Mouse (Mus musculus) liver, embryonic 15.5 days (tissue): ENCODE measurements around the gene Dnase1l3. TPM values are rescaled to one million over a fixed set of nuclear protein-coding genes. Genes with fewer than 3 reads are reported as not detected.
"Not testable (repeated sequence)": the region's sequence is repeated elsewhere in the genome, so short reads cannot be mapped to it uniquely, and the experiment has no call there.

Experiments used
- ATAC-seq: fragments of 200-750 bp; cut with Nextera tagmentation; 2 replicates; pipeline ENCODE4 v1.8.0; 2017; ENCODE audit warnings: moderate number of reproducible peaks, mild to moderate bottlenecking, moderate library complexity; ENCODE audit not compliant: insufficient read depth
- H3K27ac ChIP-seq: fragments of 300-500 bp; sonication (generic); replicated peaks from 2 replicates; pipeline ENCODE4 v1.5.1; 2015; ENCODE audit warnings: mild to moderate bottlenecking, inconsistent platforms
- H3K27me3 ChIP-seq: fragments of 300-500 bp; sonication (generic); 2 replicates; pipeline ENCODE4 v1.6.1; 2015; ENCODE audit warnings: mild to moderate bottlenecking, inconsistent platforms
- H3K36me3 ChIP-seq: fragments of 300-500 bp; sonication (generic); replicated peaks from 2 replicates; pipeline ENCODE4 v1.6.1; 2015; ENCODE audit warnings: moderate library complexity, mild to moderate bottlenecking, inconsistent platforms
- H3K4me1 ChIP-seq: fragments of 300-500 bp; sonication (generic); replicated peaks from 2 replicates; pipeline ENCODE4 v1.6.1; 2015; ENCODE audit warnings: inconsistent platforms
- H3K4me2 ChIP-seq: fragments of 300-500 bp; sonication (generic); 2 replicates; pipeline ENCODE4 v1.6.1; 2015; ENCODE audit warnings: moderate library complexity, mild to moderate bottlenecking, inconsistent platforms
- H3K4me3 ChIP-seq: fragments of 300-500 bp; sonication (generic); replicated peaks from 2 replicates; pipeline ENCODE4 v1.5.1; 2015; ENCODE audit warnings: mild to moderate bottlenecking, inconsistent platforms
- H3K9ac ChIP-seq: fragments of 300-500 bp; sonication (generic); 2 replicates; pipeline ENCODE4 v1.6.1; 2015; ENCODE audit warnings: moderate library complexity, mild to moderate bottlenecking, inconsistent platforms
- H3K9me3 ChIP-seq: fragments of 300-500 bp; sonication (generic); replicated peaks from 2 replicates; pipeline ENCODE4 v1.6.1; 2016; ENCODE audit warnings: inconsistent platforms
- WGBS: fragments of 180-500 bp; shearing (Covaris S2); methylation state at CpG from one replicate; pipeline ENCODE4 v1.1.7; 2015; ENCODE audit warnings: mixed read lengths; ENCODE audit not compliant: insufficient replicate concordance; 5-methylcytosine and 5-hydroxymethylcytosine counted together
- polyA plus RNA-seq: library from polyadenylated mRNA; unstranded; fragments of >200 nt; fragmentation: Nextera tagmentation; extraction: Ambion mirVana; gene quantifications from 2 replicates; pipeline ENCODE4 v1.2.1, GENCODE M21; 2015

Gene Dnase1l3
- polyA plus RNA-seq, 1 experiment from 2014 or later = 3.9 TPM

DNA sequence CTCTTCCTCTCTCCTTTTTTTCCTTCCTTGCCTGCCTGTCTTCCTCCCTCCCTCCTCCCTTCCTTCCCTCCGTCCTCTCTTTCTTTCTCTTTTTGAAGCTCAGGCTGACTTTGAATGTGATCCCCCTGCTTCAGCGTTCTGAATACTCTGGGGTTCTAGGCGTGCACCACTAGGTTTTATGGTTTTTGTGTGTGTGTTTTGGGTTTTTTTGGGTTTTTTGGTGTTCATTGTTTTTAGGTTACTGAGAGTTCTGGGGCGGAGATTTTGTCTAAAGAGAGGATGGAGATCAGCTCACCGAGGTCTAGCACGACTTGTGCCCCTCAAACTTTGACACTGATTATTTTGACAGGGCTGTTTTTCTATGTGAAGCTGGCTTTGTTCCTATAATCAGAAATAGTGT lies 17.6 kb upstream of the Dnase1l3 start:
- Histone ChIP-seq H3K9ac (no peak overlapping the region), H3K4me3 (no peak overlapping the region), H3K27ac (no peak overlapping the region), H3K36me3 (no peaks in the 10 kb centered on the region), H3K4me2 (no peak overlapping the region), H3K9me3 (no peaks in the 10 kb centered on the region), H3K27me3 (no peaks in the 10 kb centered on the region), H3K4me1 (peaks cover 19% of the 10 kb centered on the region)
- ATAC-seq = no peak
- WGBS = 61% methylated on average over 6 of the region's 6 CpGs

- no peak for ATAC-seq
- Histone ChIP-seq H3K4me1 (peaks cover 12% of the 10 kb centered on the region), H3K36me3 (no peaks in the 10 kb centered on the region), H3K27ac (no peak overlapping the region), H3K9me3 (no peaks in the 10 kb centered on the region), H3K4me2 (no peak overlapping the region), H3K9ac (no peak overlapping the region), H3K27me3 (no peaks in the 10 kb centered on the region), H3K4me3 (no peak overlapping the region)
- WGBS = 48% methylated on average over 2 of the region's 2 CpGs
Measured at GRCm38 (mm10) chr14:8011297-8011696, 16.9 kb upstream of the Dnase1l3 start.

- Histone ChIP-seq H3K27ac (no peak overlapping the region), H3K9ac (no peak overlapping the region), H3K4me3 (no peak overlapping the region), H3K4me2 (no peak overlapping the region), H3K9me3 (no peaks in the 10 kb centered on the region), H3K4me1 (peaks cover 8% of the 10 kb centered on the region), H3K36me3 (no peaks in the 10 kb centered on the region), H3K27me3 (peaks cover 15% of the 10 kb centered on the region)
- no peak for ATAC-seq
- 62% methylated on average over 10 of the region's 10 CpGs for WGBS
Measured at GRCm38 (mm10) chr14:8007923-8008322, 13.6 kb upstream of the Dnase1l3 start.

DNA sequence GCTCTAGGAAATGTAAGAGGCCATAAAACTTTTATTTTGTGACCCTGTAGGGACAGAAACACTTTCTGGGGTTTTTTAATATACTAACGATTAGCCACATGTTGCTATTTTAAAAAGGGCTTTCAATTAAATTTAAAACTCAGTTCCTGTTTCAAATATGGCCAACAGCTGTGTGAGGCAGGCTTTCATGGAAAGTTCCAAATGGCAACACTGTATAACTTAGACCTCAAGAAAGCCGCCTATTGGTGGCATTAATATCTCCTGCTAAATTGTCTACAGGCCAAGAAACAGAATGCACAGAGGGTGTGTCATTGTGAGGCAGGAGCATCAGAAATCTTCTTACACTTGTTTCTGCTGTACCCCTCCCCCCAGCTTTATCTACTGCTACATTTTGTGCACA lies 13.1 kb upstream of the Dnase1l3 start:
- Histone ChIP-seq H3K27me3 (peaks cover 19% of the 10 kb centered on the region), H3K9me3 (no peaks in the 10 kb centered on the region), H3K4me2 (no peak overlapping the region), H3K9ac (no peak overlapping the region), H3K4me3 (no peak overlapping the region), H3K36me3 (no peaks in the 10 kb centered on the region), H3K27ac (no peak overlapping the region), H3K4me1 (peaks cover 5% of the 10 kb centered on the region)
- WGBS = 54% methylated on average over 2 of the region's 2 CpGs
- ATAC-seq = no peak

- Histone ChIP-seq H3K4me1 (peaks cover 5% of the 10 kb centered on the region), H3K9ac (no peak overlapping the region), H3K4me3 (no peak overlapping the region), H3K4me2 (no peak overlapping the region), H3K9me3 (no peaks in the 10 kb centered on the region), H3K36me3 (no peaks in the 10 kb centered on the region), H3K27ac (no peak overlapping the region), H3K27me3 (peaks cover 23% of the 10 kb centered on the region)
- no peak for ATAC-seq
Measured at GRCm38 (mm10) chr14:8007084-8007483, 12.7 kb upstream of the Dnase1l3 start.

- not testable (repeated sequence) for H3K9ac ChIP-seq, H3K4me2 ChIP-seq, H3K4me3 ChIP-seq, H3K27ac ChIP-seq, H3K4me1 ChIP-seq, H3K9me3 ChIP-seq, H3K36me3 ChIP-seq, ATAC-seq
- peaks cover 32% of the 10 kb centered on the region for H3K27me3 ChIP-seq
- 51% methylated on average over 3 of the region's 3 CpGs for WGBS
Measured at GRCm38 (mm10) chr14:8006061-8006460, 11.7 kb upstream of the Dnase1l3 start.

DNA sequence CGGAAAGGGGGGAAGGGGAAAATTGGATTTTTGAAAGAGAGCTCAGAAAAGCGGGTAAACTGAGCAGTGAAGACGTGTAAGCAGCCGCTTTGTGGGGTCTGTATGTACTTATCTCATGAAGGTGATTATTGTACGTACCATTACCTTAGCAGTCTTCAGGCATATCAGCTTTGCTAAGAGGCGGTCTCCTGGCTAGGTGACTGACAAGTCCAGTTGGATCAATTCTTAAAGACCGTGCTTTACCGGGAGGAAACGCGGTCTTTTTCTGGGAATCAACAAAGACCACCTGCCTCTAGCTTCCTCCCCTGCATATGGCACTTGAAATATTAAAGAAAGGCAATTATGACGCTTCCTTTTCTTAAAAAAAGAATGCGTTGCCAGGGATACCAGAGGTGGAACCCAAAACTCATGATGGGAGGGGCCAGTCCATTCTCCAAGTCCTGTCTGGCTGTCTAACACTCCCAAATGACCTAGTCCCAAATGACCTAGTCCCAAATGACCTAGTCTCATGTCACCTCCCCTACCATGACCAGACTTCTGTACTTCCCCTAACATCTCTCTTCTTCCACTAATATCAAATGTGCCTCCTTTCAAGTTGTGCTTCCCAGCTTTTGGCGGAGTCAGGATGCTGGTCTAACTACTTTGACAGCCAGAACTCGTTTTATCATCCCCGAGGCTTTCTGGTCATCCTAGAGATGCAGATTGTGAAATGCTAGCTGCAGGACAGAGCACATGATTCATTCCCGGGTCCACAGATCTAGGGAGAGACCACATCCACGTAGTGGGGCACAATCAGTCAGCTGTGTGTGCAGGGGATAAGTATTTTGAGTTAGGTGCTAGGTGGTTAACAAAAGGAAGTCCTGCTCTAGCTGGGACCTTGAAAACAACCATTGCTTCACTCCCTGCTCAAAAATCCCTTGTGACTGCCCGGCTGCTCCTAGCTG lies 9.6 kb upstream of the Dnase1l3 start:
- no peak for ATAC-seq
- Histone ChIP-seq H3K27me3 (peaks cover 44% of the 10 kb centered on the region), H3K4me3 (peak overlapping the region; percentile 51), H3K9me3 (no peaks in the 10 kb centered on the region), H3K4me2 (peak overlapping the region; percentile 64), H3K4me1 (peaks cover 5% of the 10 kb centered on the region), H3K9ac (no peak overlapping the region), H3K27ac (no peak overlapping the region), H3K36me3 (no peaks in the 10 kb centered on the region)
- 31% methylated on average over 18 of the region's 18 CpGs for WGBS

GRCm38 (mm10) chr14:8003093-8003670 lies 8.8 kb upstream of the Dnase1l3 start:
- 0 out of 2 replicates have a peak, but pooled peaks have one; percentile 13 for ATAC-seq
- no peaks in the 10 kb centered on the region for H3K36me3 ChIP-seq
- H3K9ac ChIP-seq = peak overlapping the region; percentile 27; the same call in 1 of the 2 replicates
- H3K27me3 ChIP-seq = peaks cover 44% of the 10 kb centered on the region
- no peak overlapping the region for H3K27ac ChIP-seq
- WGBS = 2% methylated on average over 23 of the region's 23 CpGs
- no peaks in the 10 kb centered on the region for H3K9me3 ChIP-seq
- peaks cover 5% of the 10 kb centered on the region for H3K4me1 ChIP-seq
- peak overlapping the region; percentile 51 for H3K4me3 ChIP-seq
- H3K4me2 ChIP-seq = peak overlapping the region; percentile 64

- Histone ChIP-seq H3K27ac (no peak within 1 kb of the TSS), H3K4me1 (peaks cover 5% of the 10 kb centered on the region), H3K27me3 (peaks cover 44% of the 10 kb centered on the region), H3K9ac (peak within 1 kb of the TSS; percentile 27; the same call in 1 of the 2 replicates), H3K36me3 (no peaks in the 10 kb centered on the region), H3K4me3 (peak within 1 kb of the TSS; percentile 51), H3K4me2 (peak within 1 kb of the TSS; percentile 64), H3K9me3 (no peaks in the 10 kb centered on the region)
- peak; percentile 65 for ATAC-seq
- WGBS = 2% methylated on average over 38 of the region's 38 CpGs
Measured at GRCm38 (mm10) chr14:8002432-8003092, 8.2 kb upstream of the Dnase1l3 start, which contains the start of gene Abhd6. TSS of gene Abhd6 (plus strand) at chr14:8002902.

- 24% methylated on average over 17 of the region's 17 CpGs for WGBS
- H3K9ac ChIP-seq = no peak overlapping the region
- ATAC-seq = no peak
- no peaks in the 10 kb centered on the region for H3K9me3 ChIP-seq
- peaks cover 44% of the 10 kb centered on the region for H3K27me3 ChIP-seq
- no peaks in the 10 kb centered on the region for H3K36me3 ChIP-seq
- peak overlapping the region; percentile 13; the same call in 1 of the 2 replicates for H3K4me2 ChIP-seq
- H3K27ac ChIP-seq = no peak overlapping the region
- peaks cover 10% of the 10 kb centered on the region for H3K4me1 ChIP-seq
- no peak overlapping the region for H3K4me3 ChIP-seq
Measured at GRCm38 (mm10) chr14:8000831-8001685, 6.7 kb upstream of the Dnase1l3 start.
